Mouse (Mus musculus): ENCODE measurements around the gene Lbp.

DNA sequence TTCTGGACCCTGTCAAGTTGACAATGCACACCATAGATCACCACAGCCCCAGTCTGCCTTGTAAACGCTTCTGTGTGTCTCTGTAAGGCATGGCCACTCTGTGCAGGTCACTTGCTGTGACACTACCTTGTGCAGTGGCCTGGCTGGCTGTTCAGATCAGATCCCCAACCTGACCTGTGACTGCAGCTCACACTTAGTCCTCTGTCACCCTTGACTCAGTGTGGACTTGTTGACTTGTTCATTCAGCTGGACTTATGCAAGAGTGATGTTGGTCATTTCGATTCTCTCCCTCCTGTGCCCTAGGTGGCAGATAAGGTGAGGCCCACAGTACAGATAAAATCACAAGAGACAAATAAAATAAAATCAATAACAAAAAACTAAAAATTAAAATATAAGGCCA lies 35.0 kb downstream of the Lbp start:
- TF ChIP-seq GATA1 (IDR thresholded peaks at IDR 0.05; ENCODE audit: low read length) (no peak), TAL1 (IDR thresholded peaks at IDR 0.05; ENCODE audit: low read length) (no peak)
